Mouse (Mus musculus) G1E (cell line): ENCODE results near the gene Mroh3.

Experiments
- CTCF ChIP-seq: IDR thresholded peaks from 2 replicates; pipeline ENCODE4 v1.5.1; 2012; ENCODE audit warnings: low read depth, low read length, inconsistent platforms, mixed read lengths
- GATA1 ChIP-seq: IDR thresholded peaks from 2 replicates; pipeline ENCODE4 v1.6.1; 2012; ENCODE audit warnings: borderline replicate concordance, low read length, inconsistent platforms, mixed read lengths
- GATA2 ChIP-seq: IDR thresholded peaks from 2 replicates; pipeline ENCODE4 v1.6.1; 2012; ENCODE audit warnings: low read depth, low read length, inconsistent platforms, borderline replicate concordance
- TAL1 ChIP-seq: conservative IDR thresholded peaks from 2 replicates; pipeline ENCODE4 v1.6.1; 2012; ENCODE audit warnings: low read depth, low read length, inconsistent platforms, mixed read lengths

GRCm38 (mm10) chr1:136233892-136234594 lies 21.4 kb upstream of the Mroh3 start, which contains the start of gene Inava:
- no peak for TF ChIP-seq CTCF
- no peak for TF ChIP-seq TAL1
- TF ChIP-seq GATA1 = no peak
- no peak for TF ChIP-seq GATA2
